Mouse (Mus musculus): ENCODE results near the gene Abcc1.

Abcc1 gene

DNA sequence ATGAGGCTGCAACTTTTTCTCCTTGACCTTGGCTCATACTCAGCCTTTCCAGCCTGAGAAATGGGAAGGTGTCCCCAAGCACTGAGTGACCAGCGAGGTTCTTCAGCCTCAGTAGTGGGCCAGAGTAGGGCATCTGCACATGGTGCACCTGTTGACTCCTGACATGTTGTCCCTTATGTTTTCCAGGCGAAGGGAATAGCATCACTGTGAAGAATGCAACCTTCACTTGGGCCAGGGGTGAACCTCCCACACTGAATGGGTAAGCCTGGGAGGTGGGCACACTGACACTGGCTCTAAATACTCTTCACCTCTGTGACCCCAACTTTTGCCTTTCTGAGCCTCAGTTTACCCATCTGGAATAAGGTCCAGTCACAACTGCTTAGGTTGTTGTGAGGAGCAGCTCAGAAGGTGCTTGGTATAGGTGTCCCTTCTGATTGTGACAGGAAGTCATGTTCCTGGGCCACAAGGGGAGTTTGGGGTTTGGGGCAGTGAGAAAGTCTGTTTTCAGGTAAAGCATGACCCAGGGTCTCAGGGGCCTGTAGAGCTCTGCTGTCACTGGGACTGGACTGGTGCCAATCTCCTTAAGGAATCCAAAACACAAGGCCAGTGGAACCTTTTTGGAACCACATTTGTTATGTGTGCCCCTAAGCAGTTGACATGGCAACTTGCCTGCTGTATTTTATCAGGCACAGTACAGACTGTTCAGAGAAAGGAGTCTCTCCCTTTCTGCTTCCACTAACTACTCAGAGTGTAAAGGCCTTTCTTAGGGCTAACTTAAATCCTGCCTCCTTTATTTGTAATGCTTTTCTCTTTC lies 78.7 kb downstream of the Abcc1 start:
- no peak for DNase-seq (ENCODE audit: low spot score)

DNA sequence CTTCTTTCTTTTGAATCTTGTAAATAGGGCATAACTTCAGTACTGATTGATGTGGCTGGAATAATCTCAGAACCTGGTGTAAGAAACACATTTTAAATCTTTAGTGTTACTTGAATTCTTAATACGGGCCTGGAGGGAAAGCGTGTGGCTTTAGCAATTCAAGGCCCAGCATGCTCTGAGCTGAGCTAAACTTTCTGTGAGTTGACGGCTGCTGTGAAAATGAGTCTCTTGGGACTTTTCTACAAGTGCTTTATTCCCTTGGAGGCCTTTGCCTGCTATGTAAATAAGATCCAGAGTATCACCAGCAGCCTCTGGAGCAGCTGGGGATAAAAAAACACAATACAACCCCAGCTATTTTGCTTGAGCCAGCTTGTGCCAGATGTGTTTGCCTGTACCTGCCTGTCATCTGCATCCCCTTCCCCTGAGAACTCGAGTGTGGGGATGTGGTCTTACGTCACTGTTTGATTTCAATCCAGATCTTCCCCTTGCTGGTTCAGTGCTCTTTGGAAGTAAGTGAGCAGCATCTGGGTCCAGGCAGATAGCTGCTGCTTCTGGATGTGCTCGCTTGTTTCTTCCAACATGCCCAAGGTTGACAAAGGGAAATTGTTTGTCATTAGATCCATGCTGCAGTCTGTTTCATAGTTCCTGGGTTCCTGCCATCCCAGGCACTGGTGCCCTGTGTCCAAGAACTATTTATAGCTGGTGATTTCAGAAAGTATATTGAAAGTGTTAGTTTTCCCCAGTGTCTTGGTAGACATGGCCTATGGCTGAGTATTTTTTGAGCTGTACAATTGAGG lies 82.9 kb downstream of the Abcc1 start:
- DNase-seq (ENCODE audit: low spot score), result no peak

DNA sequence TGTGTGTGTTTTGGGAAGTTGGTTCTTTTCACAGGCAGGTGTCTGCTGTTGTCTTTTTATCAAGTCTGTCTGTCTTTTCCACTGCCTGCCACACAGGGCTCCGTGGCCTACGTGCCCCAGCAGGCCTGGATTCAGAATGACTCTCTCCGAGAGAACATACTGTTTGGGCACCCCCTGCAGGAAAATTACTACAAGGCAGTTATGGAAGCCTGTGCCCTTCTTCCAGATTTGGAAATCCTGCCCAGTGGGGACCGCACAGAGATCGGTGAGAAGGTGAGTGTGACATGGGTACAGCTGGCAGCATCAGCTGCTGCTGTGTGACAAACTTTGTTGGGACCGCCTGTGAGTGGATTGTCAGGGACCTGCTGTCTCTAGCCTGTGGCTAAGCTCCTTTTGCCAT lies 83.8 kb downstream of the Abcc1 start:
- DNase-seq (ENCODE audit: low spot score), result no peak

DNA sequence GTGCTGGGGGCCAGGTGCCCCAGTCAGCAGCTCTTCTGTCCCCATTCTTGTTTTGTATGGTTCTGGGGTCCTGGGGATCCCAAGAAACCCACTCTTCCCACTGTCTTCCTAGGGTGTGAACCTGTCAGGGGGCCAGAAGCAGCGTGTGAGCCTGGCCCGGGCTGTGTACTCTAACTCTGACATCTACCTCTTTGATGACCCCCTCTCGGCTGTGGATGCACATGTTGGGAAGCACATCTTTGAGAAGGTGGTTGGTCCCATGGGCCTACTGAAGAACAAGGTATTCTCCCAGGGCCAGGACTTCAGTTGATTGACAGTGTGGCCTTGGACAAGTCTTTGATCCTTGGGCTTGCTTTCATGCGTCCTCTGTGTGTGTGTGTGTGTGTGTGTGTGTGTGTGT lies 86.0 kb downstream of the Abcc1 start:
- no peak for DNase-seq (ENCODE audit: low spot score)

DNA sequence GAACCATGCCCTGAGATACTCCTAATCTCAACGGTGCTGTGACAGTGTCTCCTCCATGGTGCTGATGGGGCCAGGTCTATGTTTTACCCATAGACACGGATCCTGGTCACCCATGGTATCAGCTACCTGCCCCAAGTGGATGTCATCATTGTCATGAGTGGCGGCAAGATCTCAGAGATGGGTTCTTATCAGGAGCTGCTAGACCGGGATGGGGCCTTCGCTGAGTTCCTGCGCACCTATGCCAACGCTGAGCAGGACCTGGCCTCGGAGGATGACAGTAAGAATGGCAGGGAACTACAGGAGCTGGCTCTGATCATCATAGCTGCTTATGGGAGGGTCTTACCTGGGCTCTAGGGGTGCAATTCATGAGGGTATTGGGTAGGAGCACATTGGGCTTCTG lies 86.9 kb downstream of the Abcc1 start:
- no peak for DNase-seq (ENCODE audit: low spot score)

DNA sequence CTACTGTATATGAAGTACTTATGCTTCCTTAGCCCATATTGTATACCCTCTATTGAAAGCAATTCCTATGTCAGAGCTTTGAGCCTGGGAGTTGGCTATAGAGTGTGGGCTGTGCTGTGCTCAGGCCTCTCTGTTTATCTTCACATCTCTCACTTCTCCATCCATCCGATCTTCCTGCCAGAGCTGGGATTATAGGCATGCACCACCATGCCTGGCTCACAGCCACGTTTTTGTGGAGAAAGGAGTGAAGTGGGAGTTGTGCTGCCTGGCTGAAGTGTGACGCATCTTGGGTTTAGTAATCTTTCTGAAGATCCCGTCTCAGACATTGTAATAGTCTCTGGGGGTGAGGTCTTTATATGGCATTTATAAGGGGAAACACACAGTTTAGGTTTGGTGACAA lies 88.5 kb downstream of the Abcc1 start:
- DNase-seq (ENCODE audit: low spot score), result no peak

DNA sequence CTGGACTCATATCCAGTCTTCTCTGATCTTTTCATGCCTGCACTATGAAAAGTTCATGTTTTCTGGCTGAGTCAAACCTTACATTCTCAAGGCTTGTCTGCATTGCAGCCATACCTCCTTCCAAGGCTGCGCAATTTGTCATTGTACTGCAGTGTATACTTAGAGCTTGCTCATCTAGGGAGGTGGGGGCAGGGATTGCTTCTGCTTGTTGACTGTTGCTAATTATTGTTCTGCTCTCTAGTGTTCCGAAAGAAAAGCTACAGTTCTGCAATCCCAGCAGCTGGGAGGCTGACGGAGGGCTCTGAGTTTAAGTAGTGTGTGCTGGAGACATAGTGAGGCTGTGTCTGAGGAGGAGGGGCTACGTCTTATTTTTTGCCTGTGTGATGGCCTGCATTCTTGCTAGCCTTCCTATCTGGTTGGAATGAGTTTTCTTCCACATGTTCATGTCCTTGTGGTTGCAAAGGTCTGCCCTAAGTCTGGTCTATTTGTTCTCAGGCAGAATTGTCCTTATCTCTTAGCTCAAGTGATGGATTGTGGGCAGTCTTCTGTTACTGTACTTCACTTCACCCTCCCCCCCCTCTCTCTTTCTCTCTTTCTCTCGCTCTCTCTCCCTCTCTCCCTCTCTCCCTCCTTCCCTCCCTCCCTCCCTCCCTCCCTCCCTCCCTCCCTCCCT lies 90.2 kb downstream of the Abcc1 start:
- no peak for DNase-seq (ENCODE audit: low spot score)

DNA sequence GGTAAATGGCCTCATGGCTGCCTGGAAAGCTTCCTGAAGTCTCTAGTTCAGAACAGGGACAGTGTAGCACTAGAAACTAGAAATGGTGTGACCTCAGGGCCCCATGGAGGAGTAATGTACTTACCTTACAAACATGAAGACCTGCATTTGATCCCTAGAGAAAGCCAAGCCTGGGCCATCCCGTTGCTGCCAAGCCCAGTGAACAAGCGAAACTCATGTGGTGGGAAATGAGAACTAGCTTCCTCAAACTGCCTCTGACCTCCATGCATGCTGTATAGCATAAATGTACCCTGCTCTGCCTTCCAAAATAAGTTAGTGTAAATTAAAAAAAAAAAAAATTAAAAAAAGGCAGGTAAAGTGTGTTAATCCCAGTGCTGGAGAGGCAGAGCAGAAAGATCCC lies 101.2 kb downstream of the Abcc1 start:
- no peak for DNase-seq (ENCODE audit: low spot score)

DNA sequence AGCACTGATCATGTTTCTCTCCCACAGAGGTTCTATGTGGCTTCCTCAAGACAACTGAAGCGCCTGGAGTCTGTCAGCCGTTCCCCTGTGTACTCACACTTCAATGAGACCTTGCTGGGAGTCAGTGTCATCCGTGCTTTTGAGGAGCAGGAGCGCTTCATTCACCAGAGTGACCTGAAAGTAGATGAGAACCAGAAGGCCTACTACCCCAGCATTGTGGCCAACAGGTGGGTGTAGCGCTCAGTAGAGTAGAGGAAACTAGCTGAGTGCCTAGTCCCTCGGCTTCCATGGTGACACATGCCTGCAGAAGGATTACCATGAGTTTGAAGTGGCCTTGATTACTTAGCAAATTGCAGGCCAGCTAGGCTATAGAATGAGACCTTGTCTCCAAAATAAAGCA lies 103.7 kb downstream of the Abcc1 start:
- no peak for DNase-seq (ENCODE audit: low spot score)

DNA sequence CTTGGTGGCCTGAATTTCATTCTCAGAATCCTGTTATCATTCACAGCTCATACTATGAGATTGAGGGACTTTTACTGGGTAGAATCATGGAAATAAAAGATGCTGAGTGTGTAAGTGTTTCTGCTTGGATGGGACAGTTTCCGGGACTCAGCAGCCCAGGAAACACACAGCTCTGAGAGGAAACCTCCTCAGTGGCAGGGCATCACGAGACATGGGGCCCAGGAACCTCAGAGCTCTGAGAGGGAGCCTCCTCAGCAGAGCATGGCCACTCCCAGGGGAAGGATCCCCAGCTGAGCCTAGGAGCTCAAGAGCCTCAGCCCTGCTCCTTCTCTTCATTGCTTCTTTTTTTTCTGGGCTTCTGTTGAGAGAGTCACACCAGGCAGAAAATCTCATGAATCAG lies 107.0 kb downstream of the Abcc1 start:
- DNase-seq (ENCODE audit: low spot score), result no peak

DNA sequence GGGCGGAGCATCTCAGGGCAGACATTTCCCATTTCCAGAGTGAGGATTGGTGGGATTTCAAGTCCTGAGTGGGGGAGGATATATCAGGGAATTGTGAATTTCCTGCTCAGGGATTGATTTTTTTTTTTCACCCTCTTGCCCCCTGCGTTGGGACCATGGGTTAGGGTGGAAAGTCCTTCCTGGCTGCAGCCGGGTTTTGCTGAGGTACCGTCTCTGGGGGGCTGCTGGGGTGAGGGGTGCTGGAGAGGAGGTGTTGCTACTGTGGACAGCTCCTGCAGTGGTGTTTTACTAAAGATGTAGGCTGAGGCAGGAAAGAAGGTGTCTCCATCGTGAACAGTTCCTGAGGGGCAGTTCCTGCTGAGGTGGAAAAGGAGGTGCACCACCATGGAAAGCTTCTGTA lies 107.5 kb downstream of the Abcc1 start:
- no peak for DNase-seq (ENCODE audit: low spot score)

DNA sequence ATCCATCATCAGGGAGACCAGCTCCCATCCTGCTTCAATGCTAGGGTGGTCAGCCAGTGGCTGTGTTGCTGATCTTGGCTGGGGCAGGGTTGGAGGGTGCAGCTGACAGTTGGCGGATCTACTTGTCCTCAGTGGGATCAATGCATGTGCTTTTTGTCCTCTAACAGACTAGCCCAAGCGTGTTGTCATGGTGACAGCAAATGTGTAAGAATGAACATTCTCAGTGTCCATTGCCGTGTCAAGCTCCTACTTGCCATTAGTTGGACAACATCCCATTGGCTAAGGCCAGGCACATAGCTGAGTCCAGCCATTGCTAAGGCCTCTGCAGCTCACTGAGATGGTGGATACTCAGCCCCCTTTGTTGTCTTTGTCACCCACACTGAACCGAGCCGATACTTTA lies 110.8 kb downstream of the Abcc1 start:
- no peak for DNase-seq (ENCODE audit: low spot score)

DNA sequence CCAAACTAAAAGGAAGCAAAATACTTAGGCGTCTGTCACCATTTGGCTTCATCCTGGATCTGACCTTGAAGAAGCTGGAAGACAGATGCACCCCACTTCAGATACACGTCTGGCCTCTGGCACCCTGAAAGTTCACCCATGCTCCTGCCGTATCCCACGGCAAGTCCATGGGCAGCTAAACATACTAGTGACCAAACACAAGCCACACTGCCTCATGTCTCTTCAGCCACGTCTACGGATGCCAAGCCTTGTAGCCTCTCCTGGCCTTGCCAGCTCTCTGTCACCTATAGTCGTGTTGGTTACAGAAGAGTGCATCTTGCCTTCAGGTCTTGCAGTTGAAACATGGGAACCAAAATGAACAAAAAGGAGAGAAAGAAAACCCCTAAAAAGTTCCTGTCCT lies 112.3 kb downstream of the Abcc1 start:
- no peak for DNase-seq (ENCODE audit: low spot score)

DNA sequence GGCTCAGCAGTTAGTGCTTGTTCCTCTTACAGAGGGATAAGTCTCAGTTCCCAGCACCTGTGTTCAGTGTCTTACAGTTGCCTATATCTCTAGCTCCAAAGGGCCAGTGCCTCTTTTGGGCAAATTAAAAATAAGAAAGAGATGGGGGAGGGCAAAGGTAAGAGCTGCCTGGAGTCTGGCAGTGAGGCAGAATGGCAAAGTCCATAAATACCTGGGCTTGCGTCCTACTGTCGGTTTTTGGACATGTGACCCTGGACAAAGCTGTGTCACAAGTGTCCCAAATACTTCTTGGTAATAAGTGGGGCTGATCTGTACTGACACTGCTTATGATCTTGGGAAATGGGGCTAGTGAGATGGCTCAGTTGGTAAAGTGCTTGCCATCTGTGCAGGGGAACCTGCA lies 113.6 kb downstream of the Abcc1 start:
- no peak for DNase-seq (ENCODE audit: low spot score)

DNA sequence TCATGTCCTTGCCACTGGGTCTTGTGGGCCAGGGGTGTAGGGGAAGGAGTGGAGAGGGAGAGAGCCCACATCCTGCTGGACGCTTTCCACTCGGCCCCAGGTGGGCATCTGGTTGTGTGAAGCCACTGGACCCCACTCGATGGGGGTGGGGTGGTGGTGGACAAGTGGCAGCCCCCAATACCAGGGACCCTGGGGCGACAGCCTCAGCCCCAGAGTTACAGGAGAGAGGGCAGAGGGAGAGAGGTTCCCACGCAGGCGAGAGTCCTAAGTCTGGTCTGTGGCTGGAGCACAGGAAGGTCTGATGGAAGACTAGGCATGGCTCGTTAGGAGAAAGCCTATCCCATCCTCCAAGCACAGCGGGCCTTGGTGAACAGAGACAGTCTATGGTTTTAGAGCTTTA lies 114.7 kb downstream of the Abcc1 start:
- no peak for DNase-seq (ENCODE audit: low spot score)

DNA sequence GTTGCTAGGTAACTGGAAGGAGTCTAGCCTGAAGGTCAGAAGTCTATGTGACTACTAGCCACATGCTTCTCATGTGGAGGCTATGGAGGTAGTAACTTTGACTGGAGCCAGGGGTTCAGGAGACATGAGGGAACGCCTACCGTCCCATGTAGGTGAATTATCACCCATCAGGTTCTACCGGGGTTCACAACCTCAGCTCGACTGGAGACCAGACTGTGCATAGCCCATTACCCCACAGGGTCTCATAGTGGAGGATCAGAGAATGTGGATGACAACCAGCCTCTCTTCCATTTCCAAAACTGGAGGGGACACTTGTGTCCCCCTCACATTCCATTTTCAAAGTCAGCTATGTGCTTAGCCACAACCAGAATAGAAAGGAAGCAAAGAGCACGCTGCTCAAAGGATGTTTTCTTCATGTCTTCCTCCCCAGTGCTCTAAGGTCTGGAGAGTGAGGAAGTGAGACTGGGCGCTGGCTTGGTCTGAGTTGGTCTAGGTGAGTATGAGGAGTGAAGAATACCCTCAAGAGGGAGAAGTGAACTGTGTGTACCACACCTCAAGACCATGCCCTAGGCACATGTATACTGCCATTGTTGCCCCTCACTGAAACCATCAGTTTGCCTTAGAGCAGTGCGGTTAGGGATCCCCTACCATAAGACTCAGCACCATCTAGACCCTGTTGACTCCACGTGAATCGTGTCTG lies 115.5 kb downstream of the Abcc1 start:
- DNase-seq (ENCODE audit: low spot score), result no peak

DNA sequence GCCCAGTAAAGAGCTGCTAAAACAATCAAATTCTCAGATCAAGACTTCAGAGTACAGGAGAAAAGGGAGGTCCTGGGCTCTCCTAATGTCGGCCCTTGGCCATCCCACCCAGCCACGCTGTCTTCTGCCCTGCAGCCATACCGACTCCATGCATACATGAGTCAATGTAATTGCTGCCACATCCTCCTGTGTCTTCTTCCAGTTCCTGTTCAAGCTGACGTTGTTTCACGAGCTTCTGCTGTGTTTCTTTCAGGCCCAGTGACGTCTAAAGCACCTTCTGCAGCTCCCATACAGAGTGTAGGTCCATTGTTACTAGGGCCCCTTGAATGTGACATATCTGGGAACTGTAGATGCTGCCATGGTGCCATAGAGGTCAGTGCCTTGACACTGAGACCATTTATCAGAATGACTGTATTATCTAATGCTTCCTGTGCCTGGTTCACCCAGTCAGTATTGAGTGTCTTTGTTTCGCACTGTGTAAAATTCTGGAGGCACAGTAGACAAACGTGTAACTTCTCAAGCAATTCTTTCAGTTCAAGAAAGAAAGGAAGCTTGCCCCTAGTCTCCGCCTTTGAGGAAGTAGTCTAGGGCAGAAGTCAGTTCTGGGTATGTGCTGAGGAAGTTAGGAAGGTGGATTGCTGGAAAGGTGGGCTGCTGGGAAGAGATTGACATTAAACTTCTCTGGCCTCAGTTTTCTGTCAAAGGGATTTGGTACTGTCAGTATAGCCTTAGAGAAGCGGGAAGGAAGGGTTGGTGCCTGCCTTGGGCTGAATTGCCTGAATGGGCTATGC lies 116.3 kb downstream of the Abcc1 start:
- DNase-seq (ENCODE audit: low spot score), result no peak

DNA sequence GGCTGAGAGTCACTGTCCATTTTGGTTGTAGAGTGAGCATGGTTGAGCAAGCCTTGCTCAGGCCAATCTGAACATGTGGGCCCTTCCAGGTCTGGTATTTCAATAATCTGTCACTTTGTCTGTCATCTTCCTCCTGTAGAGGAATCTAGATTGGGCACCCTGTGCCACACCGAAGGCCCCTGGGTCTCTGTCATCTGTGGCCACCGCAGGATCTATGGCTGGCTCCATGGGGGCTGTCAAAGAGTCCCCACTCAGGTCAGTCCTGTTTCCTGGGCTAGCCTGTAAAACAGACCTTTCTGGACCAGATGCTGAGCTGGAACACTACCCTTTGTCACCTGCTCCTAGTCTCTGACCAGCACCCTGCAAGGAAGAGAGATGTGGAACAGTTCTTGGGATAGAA lies 118.3 kb downstream of the Abcc1 start:
- DNase-seq (ENCODE audit: low spot score), result no peak

DNA sequence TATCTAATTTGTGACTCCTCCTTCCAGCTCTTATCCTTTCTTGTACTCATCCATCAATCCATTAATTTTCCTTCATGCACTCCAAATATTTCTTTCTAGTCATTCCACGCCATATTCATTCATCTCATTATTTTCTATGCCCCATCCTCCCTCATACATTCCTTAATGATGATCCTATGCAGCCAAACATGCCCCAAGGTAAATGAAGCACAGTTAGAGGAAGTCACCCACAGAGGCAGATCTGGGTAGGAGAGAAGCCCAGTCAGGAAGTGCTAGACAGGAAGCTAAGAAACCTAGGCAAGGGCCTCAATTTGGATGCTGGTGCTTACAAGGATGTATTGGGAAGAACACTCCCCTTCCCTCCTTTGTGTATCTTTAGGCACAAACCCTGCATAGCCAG lies 121.9 kb downstream of the Abcc1 start:
- DNase-seq (ENCODE audit: low spot score), result no peak

DNA sequence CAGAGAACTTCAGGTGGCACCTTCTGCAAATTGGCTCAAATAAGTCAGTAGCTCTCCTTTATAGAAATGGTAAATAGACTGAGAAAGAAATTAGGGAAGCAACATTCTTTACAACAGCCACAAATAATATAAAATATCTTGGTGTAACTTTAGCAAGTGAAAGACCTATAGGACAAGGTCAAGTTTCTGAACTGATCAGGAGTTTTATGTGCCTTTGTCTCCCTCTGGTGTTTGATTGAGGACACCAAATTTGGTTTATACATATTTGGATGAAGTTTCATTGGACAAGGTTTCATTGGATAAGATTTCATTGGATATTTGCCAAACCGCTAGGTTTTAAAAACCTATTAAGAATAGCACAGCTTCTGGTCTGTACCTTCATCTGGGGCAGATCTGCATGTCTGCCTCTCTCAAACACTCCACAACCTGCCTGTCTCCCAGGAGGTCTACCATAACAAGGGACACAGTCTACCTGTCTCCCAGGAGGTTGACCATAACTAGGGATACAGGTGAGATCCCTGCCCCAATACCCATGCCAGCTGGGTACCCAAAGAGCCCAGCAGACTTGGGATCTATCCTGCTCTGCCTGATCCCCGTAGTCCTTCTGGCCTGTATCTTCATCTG lies 132.2 kb downstream of the Abcc1 start:
- peak; percentile 16 for DNase-seq (ENCODE audit: low spot score)
